Comparison of ENCODE assay signal across 21 mouse cellular contexts in genomic region chr19:7498816-7499215, GRCm38 (mm10). TPM values are rescaled to one million over a fixed set of nuclear protein-coding genes. Genes with fewer than 3 reads are reported as not detected.
DNase-seq lines count a peak whose midpoint lies in the region; TF ChIP-seq lines count a peak whose summit lies in the region.
"Had no signal": no experiment of that assay in that cellular context is flagged by ENCODE, and none has a peak within 500 bp of the region (broad histone marks: within the 10 kb centered on the region; RNA-seq: fewer than 3 reads in every experiment).

No protein-coding gene starts in this region.

- no peak overlapping the region for H3K4me3 ChIP-seq in gastrocnemius, adult 2 months
- H3K4me3 ChIP-seq: embryonic facial prominence, embryonic 12.5 days; heart, embryonic 12.5 days; hindbrain, embryonic 10.5 days; kidney, embryonic 15.5 days; limb, embryonic 10.5 days; liver, embryonic 15.5 days; midbrain, embryonic 15.5 days had no signal

- no peak for DNase-seq in gastrocnemius, adult 2 months
- no peak for DNase-seq in gastrocnemius, postnatal 10 days
- peak; percentile 38 for DNase-seq in lung, postnatal 36 days
- DNase-seq in lung, postnatal 14 days: no peak
- DNase-seq in R1 (ENCODE audit: low read depth, low spot score): peak; percentile 37
- DNase-seq in right cerebral cortex, adult 2 months (ENCODE audit: low spot score in 2 of 2): no peak
- no peak for DNase-seq in cerebellum, adult 18-20 months
- DNase-seq: adrenal gland, postnatal 14 days; cerebellum, postnatal 14 days; heart, postnatal 10 days; liver; right cerebral cortex, postnatal 4 days; thymus, postnatal 14 days had no signal

- TF ChIP-seq CTCF in gastrocnemius, adult 2 months (IDR thresholded peaks at IDR 0.05): no peak

- peak overlapping the region; percentile 53 for H3K27ac ChIP-seq in gastrocnemius, adult 2 months
- H3K27ac ChIP-seq: embryonic facial prominence, embryonic 12.5 days; hindbrain, embryonic 10.5 days; kidney, embryonic 15.5 days; limb, embryonic 10.5 days; liver, embryonic 15.5 days; macrophage; midbrain, embryonic 15.5 days had no signal

- intact Hi-C loops in gastrocnemius, adult 2 months (cut with DNase I): no loop called here

RNA-seq across cellular contexts. Expression of gene Atl3, which starts 5.0 kb away (rescaled TPM):
- 1 to 10 TPM; 7.8 to 8.5 TPM for total RNA-seq in gastrocnemius, adult 2 months (2021)
- 10 to 100 TPM; 22.8 to 27.5 TPM for total RNA-seq in gastrocnemius, postnatal 10 days (2021)

RNA-seq across cellular contexts. Expression of gene Rtn3, which starts 15.7 kb away (rescaled TPM):
- total RNA-seq in gastrocnemius, adult 2 months (2021): 10 to 100 TPM; 30.6 to 37.7 TPM
- total RNA-seq in gastrocnemius, postnatal 10 days (2021): 10 to 100 TPM; 50.5 to 55.1 TPM

RNA-seq across cellular contexts. Expression of gene Pla2g16, which starts 58.4 kb away (rescaled TPM):
- 100 to 1,000 TPM in 1 of 2 experiments, 10 to 100 TPM in 1; 94.3 to 127 TPM for total RNA-seq in gastrocnemius, adult 2 months (2021)
- 10 to 100 TPM; 61.0 to 61.6 TPM for total RNA-seq in gastrocnemius, postnatal 10 days (2021)

Comparison
In these comparisons a context has a peak if more than half of its experiments do, and no peak if none do; other contexts are left out.
1. DNase-seq: peak in lung, postnatal 36 days (single experiment) and R1 (single experiment); none in gastrocnemius, adult 2 months (single experiment), gastrocnemius, postnatal 10 days (single experiment), lung, postnatal 14 days (single experiment), right cerebral cortex, adult 2 months (0 of 2) and cerebellum, adult 18-20 months (0 of 2).